Mouse (Mus musculus): ENCODE data around the gene Cdkn2b. TPM values are rescaled to one million over a fixed set of nuclear protein-coding genes. Genes with fewer than 3 reads are reported as not detected.

Cdkn2b gene
- total and polyA plus RNA-seq, 2 experiments from 2014 or later: 2.3 to 5.7 TPM

GRCm38 (mm10) chr4:89279641-89280040, 31.2 kb downstream of the Cdkn2b start:
- Histone ChIP-seq H3K4me1 (ENCODE audit: insufficient read depth, low read length) (no peaks in the 10 kb centered on the region), H3K27me3 (ENCODE audit: insufficient read depth, low read length) (peaks cover 79% of the 10 kb centered on the region), H3K4me2 (ENCODE audit: low read depth, low read length) (no peak overlapping the region), H3K4me3 (ENCODE audit: low read length) (no peak overlapping the region), H3K27ac (no peak overlapping the region), H3K36me3 (ENCODE audit: insufficient read depth, low read length) (no peaks in the 10 kb centered on the region), H3K9ac (replicated peaks; ENCODE audit: low read length) (no peak overlapping the region), H3K9me3 (ENCODE audit: low read length) (no peaks in the 10 kb centered on the region)
- WGBS: 0% methylated on average over 2 of the region's 2 CpGs
- DNase-seq (ENCODE audit: low spot score) (no peak), ATAC-seq (no peak)
- no peak for TF ChIP-seq CTCF (IDR thresholded peaks at IDR 0.05; ENCODE audit: low read depth)

- Histone ChIP-seq H3K27me3 (ENCODE audit: insufficient read depth, low read length) (peaks cover 80% of the 10 kb centered on the region), H3K4me2 (ENCODE audit: low read depth, low read length) (no peak overlapping the region), H3K4me3 (ENCODE audit: low read length) (no peak overlapping the region), H3K27ac (no peak overlapping the region), H3K36me3 (ENCODE audit: insufficient read depth, low read length) (no peaks in the 10 kb centered on the region), H3K9me3 (ENCODE audit: low read length) (no peaks in the 10 kb centered on the region), H3K9ac (replicated peaks; ENCODE audit: low read length) (no peak overlapping the region), H3K4me1 (ENCODE audit: insufficient read depth, low read length) (no peaks in the 10 kb centered on the region)
- no peak for DNase-seq (ENCODE audit: low spot score)
- no peak for ATAC-seq
- 6% methylated on average over 5 of the region's 5 CpGs for WGBS
- no peak for TF ChIP-seq CTCF (IDR thresholded peaks at IDR 0.05; ENCODE audit: low read depth)
Measured at GRCm38 (mm10) chr4:89277381-89277940, 33.4 kb downstream of the Cdkn2b start.

GRCm38 (mm10) chr4:89276669-89277219, 34.1 kb downstream of the Cdkn2b start:
- ATAC-seq (no peak), DNase-seq (ENCODE audit: low spot score) (no peak)
- under 1% methylated on average over 37 of the region's 37 CpGs for WGBS
- H3K27ac ChIP-seq: no peak overlapping the region
- no peak for TF ChIP-seq CTCF (IDR thresholded peaks at IDR 0.05; ENCODE audit: low read depth)
- H3K9me3 ChIP-seq (ENCODE audit: low read length): no peaks in the 10 kb centered on the region
- H3K9ac ChIP-seq (replicated peaks; ENCODE audit: low read length): no peak overlapping the region
- H3K4me1 ChIP-seq (ENCODE audit: insufficient read depth, low read length): no peaks in the 10 kb centered on the region
- H3K4me2 ChIP-seq (ENCODE audit: low read depth, low read length): no peak overlapping the region
- peaks cover 80% of the 10 kb centered on the region for H3K27me3 ChIP-seq (ENCODE audit: insufficient read depth, low read length)
- no peak overlapping the region for H3K4me3 ChIP-seq (ENCODE audit: low read length)
- H3K36me3 ChIP-seq (ENCODE audit: insufficient read depth, low read length): no peaks in the 10 kb centered on the region

- DNase-seq (ENCODE audit: low spot score): no peak
- no peak overlapping the region for H3K9ac ChIP-seq (replicated peaks; ENCODE audit: low read length)
- no peak overlapping the region for H3K27ac ChIP-seq
- TF ChIP-seq CTCF (IDR thresholded peaks at IDR 0.05; ENCODE audit: low read depth): no peak
- no peaks in the 10 kb centered on the region for H3K36me3 ChIP-seq (ENCODE audit: insufficient read depth, low read length)
- no peak for ATAC-seq
- H3K4me3 ChIP-seq (ENCODE audit: low read length): no peak overlapping the region
- H3K4me1 ChIP-seq (ENCODE audit: insufficient read depth, low read length): no peaks in the 10 kb centered on the region
- H3K4me2 ChIP-seq (ENCODE audit: low read depth, low read length): no peak overlapping the region
- 5% methylated on average over 25 of the region's 25 CpGs for WGBS
- H3K9me3 ChIP-seq (ENCODE audit: low read length): no peaks in the 10 kb centered on the region
- H3K27me3 ChIP-seq (ENCODE audit: insufficient read depth, low read length): peaks cover 77% of the 10 kb centered on the region
Measured at GRCm38 (mm10) chr4:89275811-89276584, 34.8 kb downstream of the Cdkn2b start.

- no peak overlapping the region for H3K27ac ChIP-seq
- H3K4me3 ChIP-seq (ENCODE audit: low read length): no peak overlapping the region
- H3K36me3 ChIP-seq (ENCODE audit: insufficient read depth, low read length): no peaks in the 10 kb centered on the region
- WGBS: under 1% methylated on average over 24 of the region's 24 CpGs
- H3K4me2 ChIP-seq (ENCODE audit: low read depth, low read length): no peak overlapping the region
- no peak for TF ChIP-seq CTCF (IDR thresholded peaks at IDR 0.05; ENCODE audit: low read depth)
- no peaks in the 10 kb centered on the region for H3K4me1 ChIP-seq (ENCODE audit: insufficient read depth, low read length)
- ATAC-seq (no peak), DNase-seq (ENCODE audit: low spot score) (no peak)
- H3K9me3 ChIP-seq (ENCODE audit: low read length): no peaks in the 10 kb centered on the region
- H3K9ac ChIP-seq (replicated peaks; ENCODE audit: low read length): no peak overlapping the region
- H3K27me3 ChIP-seq (ENCODE audit: insufficient read depth, low read length): peaks cover 85% of the 10 kb centered on the region
Measured at GRCm38 (mm10) chr4:89274829-89275548, 35.9 kb downstream of the Cdkn2b start.

- H3K4me2 ChIP-seq (ENCODE audit: low read depth, low read length): no peak overlapping the region
- 2% methylated on average over 14 of the region's 14 CpGs for WGBS
- no peaks in the 10 kb centered on the region for H3K4me1 ChIP-seq (ENCODE audit: insufficient read depth, low read length)
- H3K4me3 ChIP-seq (ENCODE audit: low read length): no peak overlapping the region
- DNase-seq (ENCODE audit: low spot score) (no peak), ATAC-seq (no peak)
- H3K9me3 ChIP-seq (ENCODE audit: low read length): no peaks in the 10 kb centered on the region
- H3K27me3 ChIP-seq (ENCODE audit: insufficient read depth, low read length): peaks cover 82% of the 10 kb centered on the region
- no peak for TF ChIP-seq CTCF (IDR thresholded peaks at IDR 0.05; ENCODE audit: low read depth)
- no peak overlapping the region for H3K9ac ChIP-seq (replicated peaks; ENCODE audit: low read length)
- no peaks in the 10 kb centered on the region for H3K36me3 ChIP-seq (ENCODE audit: insufficient read depth, low read length)
- no peak overlapping the region for H3K27ac ChIP-seq
Measured at GRCm38 (mm10) chr4:89274006-89274405, 36.8 kb downstream of the Cdkn2b start.
